Mouse (Mus musculus): ENCODE measurements around the gene Ntn1.

GRCm38 (mm10) chr11:68399548-68400020, 1.0 kb downstream of the Ntn1 start:
- TF ChIP-seq GATA1 (IDR thresholded peaks at IDR 0.05; ENCODE audit: low read length), result no peak
- no peak for TF ChIP-seq TAL1 (IDR thresholded peaks at IDR 0.05; ENCODE audit: low read length)
